In the genomic region with DNA sequence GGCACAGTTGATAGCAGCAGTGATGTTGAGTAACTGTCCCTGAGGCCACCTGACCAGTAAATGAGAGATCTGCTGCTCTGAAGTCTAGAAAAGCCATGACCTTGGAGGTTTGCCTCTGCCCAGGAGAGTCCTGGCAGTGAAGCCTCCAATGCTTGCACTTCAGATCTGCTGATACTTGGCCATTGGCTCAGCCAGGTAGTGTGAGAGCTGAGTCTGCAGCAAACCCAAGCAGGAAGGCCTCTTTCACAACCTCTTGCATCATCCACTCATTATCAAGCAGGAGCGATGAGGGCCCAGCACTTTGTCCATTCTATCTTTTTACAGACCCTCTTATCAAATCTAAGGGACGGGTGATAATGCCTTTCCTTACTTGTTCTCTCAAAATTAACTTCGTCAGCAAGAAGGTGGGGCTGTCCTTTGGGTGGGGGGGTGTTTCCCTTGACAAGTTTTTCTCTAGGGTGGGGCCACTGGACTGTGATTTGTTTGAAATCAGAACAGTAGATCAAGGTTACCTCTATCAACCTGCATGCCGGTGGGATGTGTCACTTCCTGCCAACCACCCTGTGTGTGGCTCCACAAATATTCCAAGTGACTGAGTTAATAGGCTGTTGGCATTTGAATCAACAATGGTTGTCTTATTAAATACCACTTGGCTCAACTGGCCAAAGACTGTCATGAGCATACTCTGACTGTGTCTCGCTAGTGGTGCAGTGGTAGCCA, we compare ENCODE assay signal across 14 mouse cellular contexts. TPM values are rescaled to one million over a fixed set of nuclear protein-coding genes. Genes with fewer than 3 reads are reported as not detected.
DNase-seq lines count a peak whose midpoint lies in the region; ATAC-seq and TF ChIP-seq lines count a peak whose summit lies in the region.
"Had no signal": no experiment of that assay in that cellular context is flagged by ENCODE, and none has a peak within 500 bp of the region (broad histone marks: within the 10 kb centered on the region; RNA-seq: fewer than 3 reads in every experiment).

No protein-coding gene starts in this region.

- no peaks in the 10 kb centered on the region for H3K36me3 ChIP-seq in forebrain, embryonic 11.5 days (ENCODE audit: control insufficient read depth, insufficient read depth, low read length)
- no peaks in the 10 kb centered on the region for H3K36me3 ChIP-seq in forebrain, postnatal 0 days (ENCODE audit: insufficient read depth)
- no peaks in the 10 kb centered on the region for H3K36me3 ChIP-seq in stomach, embryonic 15.5 days
- H3K36me3 ChIP-seq: embryonic facial prominence, embryonic 13.5 days; limb, embryonic 10.5 days; midbrain, embryonic 15.5 days had no signal

- H3K27ac ChIP-seq in forebrain, embryonic 11.5 days (ENCODE audit: low read depth, low read length), result no peak overlapping the region
- H3K27ac ChIP-seq in forebrain, postnatal 0 days (ENCODE audit: low read depth, low read length), result no peak overlapping the region
- H3K27ac ChIP-seq in stomach, embryonic 15.5 days, result peak overlapping the region; percentile 32; the same call in 1 of the 2 replicates
- H3K27ac ChIP-seq: embryonic facial prominence, embryonic 13.5 days; hindbrain, embryonic 14.5 days; limb, embryonic 10.5 days; midbrain, embryonic 15.5 days had no signal

- no peak for ATAC-seq in forebrain, embryonic 11.5 days (replicated peaks; ENCODE audit: low FRiP score)
- ATAC-seq in forebrain, postnatal 0 days, result no peak
- peak; percentile 40 for ATAC-seq in granulocyte monocyte progenitor cell, adult 5-6 weeks (replicated peaks; ENCODE audit: poor library complexity, severe bottlenecking)
- peak; percentile 31; the same call in 1 of the 2 replicates for ATAC-seq in stomach, embryonic 15.5 days (ENCODE audit: insufficient read depth, low FRiP score, low read depth)
- ATAC-seq: midbrain, embryonic 15.5 days had no signal

- H3K9ac ChIP-seq in forebrain, embryonic 11.5 days (ENCODE audit: low read length), result no peak overlapping the region
- no peak overlapping the region for H3K9ac ChIP-seq in forebrain, postnatal 0 days
- H3K9ac ChIP-seq in stomach, embryonic 15.5 days, result no peak overlapping the region
- H3K9ac ChIP-seq: embryonic facial prominence, embryonic 13.5 days; hindbrain, embryonic 14.5 days; midbrain, embryonic 15.5 days had no signal

- 92% methylated on average over 5 of the region's 5 CpGs for WGBS in forebrain, embryonic 11.5 days
- WGBS in forebrain, postnatal 0 days, result 91% methylated on average over 5 of the region's 5 CpGs
- 66% methylated on average over 5 of the region's 5 CpGs for WGBS in stomach, embryonic 15.5 days

- no peak overlapping the region for H3K4me2 ChIP-seq in forebrain, embryonic 11.5 days (ENCODE audit: low read depth, low read length, severe bottlenecking)
- H3K4me2 ChIP-seq in forebrain, postnatal 0 days (ENCODE audit: low read depth), result no peak overlapping the region
- H3K4me2 ChIP-seq in stomach, embryonic 15.5 days, result no peak overlapping the region
- H3K4me2 ChIP-seq: embryonic facial prominence, embryonic 13.5 days; heart, embryonic 11.5 days; hindbrain, embryonic 14.5 days; midbrain, embryonic 15.5 days had no signal

- peaks cover 6% of the 10 kb centered on the region; the same call in 1 of the 2 replicates for H3K4me1 ChIP-seq in forebrain, embryonic 11.5 days (replicated peaks; ENCODE audit: control insufficient read depth, insufficient read depth, low read length)
- no peaks in the 10 kb centered on the region for H3K4me1 ChIP-seq in forebrain, postnatal 0 days (ENCODE audit: insufficient read depth)
- H3K4me1 ChIP-seq in stomach, embryonic 15.5 days, result peaks cover 8% of the 10 kb centered on the region; the same call in 1 of the 2 replicates

- no peak overlapping the region for H3K4me3 ChIP-seq in forebrain, embryonic 11.5 days (ENCODE audit: low read depth, low read length)
- H3K4me3 ChIP-seq in forebrain, postnatal 0 days (ENCODE audit: low read depth, low read length), result no peak overlapping the region
- H3K4me3 ChIP-seq in stomach, embryonic 15.5 days (replicated peaks), result no peak overlapping the region
- H3K4me3 ChIP-seq: embryonic facial prominence, embryonic 13.5 days; limb, embryonic 10.5 days; midbrain, embryonic 15.5 days had no signal

- H3K27me3 ChIP-seq in forebrain, embryonic 11.5 days (ENCODE audit: control insufficient read depth, insufficient read depth, low read length), result no peaks in the 10 kb centered on the region
- H3K27me3 ChIP-seq in forebrain, postnatal 0 days (ENCODE audit: insufficient read depth, low read length), result no peaks in the 10 kb centered on the region
- H3K27me3 ChIP-seq in stomach, embryonic 15.5 days (replicated peaks), result no peaks in the 10 kb centered on the region
- H3K27me3 ChIP-seq: embryonic facial prominence, embryonic 13.5 days; midbrain, embryonic 15.5 days had no signal

- H3K9me3 ChIP-seq in forebrain, embryonic 11.5 days (ENCODE audit: control insufficient read depth, low read length), result no peaks in the 10 kb centered on the region
- no peaks in the 10 kb centered on the region for H3K9me3 ChIP-seq in forebrain, postnatal 0 days (ENCODE audit: low read length)
- no peaks in the 10 kb centered on the region for H3K9me3 ChIP-seq in stomach, embryonic 15.5 days
- H3K9me3 ChIP-seq: embryonic facial prominence, embryonic 13.5 days; limb, embryonic 10.5 days; midbrain, embryonic 15.5 days had no signal

- TF ChIP-seq CTCF in forebrain, postnatal 0 days (IDR thresholded peaks at IDR 0.05; ENCODE audit: low read depth), result no peak

- DNase-seq in forebrain, embryonic 11.5 days (ENCODE audit: low spot score), result peak; percentile 7
- no peak for DNase-seq in forebrain, postnatal 0 days
- DNase-seq in lung, adult 18-20 months, result peak; percentile 72 to 86
- no peak for DNase-seq in cerebellum, adult 11 months
- no peak for DNase-seq in spleen, adult 12 weeks (ENCODE audit: low spot score)
- DNase-seq in gastrocnemius, postnatal 4 days (ENCODE audit: low spot score in 2 of 2), result no peak
- DNase-seq: kidney, postnatal 4 days had no signal

RNA-seq across cellular contexts. Expression of a gene that starts 6.1 kb away (rescaled TPM):
- polyA plus RNA-seq in forebrain, embryonic 11.5 days (2014; fragmentation: Nextera tagmentation; extraction: Ambion mirVana), result 19.7 and 20.9 TPM in 2 replicates
- total RNA-seq in forebrain, postnatal 0 days (2014; rRNA removed), result 15.9 and 22.7 TPM in 2 replicates
- polyA plus RNA-seq in forebrain, postnatal 0 days (2015; fragmentation: Nextera tagmentation; extraction: Ambion mirVana), result 16.4 and 16.6 TPM in 2 replicates
- 68.6 and 120 TPM in 2 replicates for total RNA-seq in granulocyte monocyte progenitor cell, adult 5-6 weeks (2014; fragmentation: Nextera tagmentation)
- 127 and 204 TPM in 2 replicates for total RNA-seq in granulocyte monocyte progenitor cell, adult 5-6 weeks (2017)
- polyA plus RNA-seq in stomach, embryonic 15.5 days (2015; fragmentation: Nextera tagmentation; extraction: Ambion mirVana), result 115 and 116 TPM in 2 replicates
- total RNA-seq in gastrocnemius, postnatal 4 days (2021), result 10 to 100 TPM; 12.0 to 12.4 TPM

RNA-seq across cellular contexts. Expression of a gene that starts 16.8 kb away (rescaled TPM):
- not detected in 2 replicates for polyA plus RNA-seq in forebrain, embryonic 11.5 days (2014; fragmentation: Nextera tagmentation; extraction: Ambion mirVana)
- 0.08 and 0.14 TPM in 2 replicates for total RNA-seq in forebrain, postnatal 0 days (2014; rRNA removed)
- 0.22 and 0.31 TPM in 2 replicates for polyA plus RNA-seq in forebrain, postnatal 0 days (2015; fragmentation: Nextera tagmentation; extraction: Ambion mirVana)
- total RNA-seq in granulocyte monocyte progenitor cell, adult 5-6 weeks (2014; fragmentation: Nextera tagmentation), result not detected in 2 replicates
- not detected in 2 replicates for total RNA-seq in granulocyte monocyte progenitor cell, adult 5-6 weeks (2017)
- 0.05 and 0.08 TPM in 2 replicates for polyA plus RNA-seq in stomach, embryonic 15.5 days (2015; fragmentation: Nextera tagmentation; extraction: Ambion mirVana)
- total RNA-seq in gastrocnemius, postnatal 4 days (2021), result under 1 TPM in 1 of 2 experiments, not detected in 1; 0.10 TPM
- polyA plus RNA-seq: heart, embryonic 11.5 days; limb, embryonic 10.5 days; midbrain, embryonic 15.5 days had no signal

RNA-seq across cellular contexts. Expression of a gene that starts 58.0 kb away (rescaled TPM):
- polyA plus RNA-seq in forebrain, embryonic 11.5 days (2014; fragmentation: Nextera tagmentation; extraction: Ambion mirVana), result 117 and 126 TPM in 2 replicates
- total RNA-seq in forebrain, postnatal 0 days (2014; rRNA removed), result 35.2 and 39.4 TPM in 2 replicates
- 32.8 and 48.0 TPM in 2 replicates for polyA plus RNA-seq in forebrain, postnatal 0 days (2015; fragmentation: Nextera tagmentation; extraction: Ambion mirVana)
- 58.5 and 59.7 TPM in 2 replicates for total RNA-seq in granulocyte monocyte progenitor cell, adult 5-6 weeks (2014; fragmentation: Nextera tagmentation)
- total RNA-seq in granulocyte monocyte progenitor cell, adult 5-6 weeks (2017), result 55.1 and 67.3 TPM in 2 replicates
- 96.1 and 96.8 TPM in 2 replicates for polyA plus RNA-seq in stomach, embryonic 15.5 days (2015; fragmentation: Nextera tagmentation; extraction: Ambion mirVana)
- 10 to 100 TPM; 27.8 to 30.8 TPM for total RNA-seq in gastrocnemius, postnatal 4 days (2021)

RNA-seq across cellular contexts. Expression of a gene that starts 58.3 kb away (rescaled TPM):
- 24.1 and 28.4 TPM in 2 replicates for polyA plus RNA-seq in forebrain, embryonic 11.5 days (2014; fragmentation: Nextera tagmentation; extraction: Ambion mirVana)
- total RNA-seq in forebrain, postnatal 0 days (2014; rRNA removed), result 36.6 and 43.7 TPM in 2 replicates
- 21.9 and 27.5 TPM in 2 replicates for polyA plus RNA-seq in forebrain, postnatal 0 days (2015; fragmentation: Nextera tagmentation; extraction: Ambion mirVana)
- total RNA-seq in granulocyte monocyte progenitor cell, adult 5-6 weeks (2014; fragmentation: Nextera tagmentation), result 30.8 and 34.4 TPM in 2 replicates
- 29.7 and 31.2 TPM in 2 replicates for total RNA-seq in granulocyte monocyte progenitor cell, adult 5-6 weeks (2017)
- polyA plus RNA-seq in stomach, embryonic 15.5 days (2015; fragmentation: Nextera tagmentation; extraction: Ambion mirVana), result 23.5 and 26.4 TPM in 2 replicates
- 10 to 100 TPM; 18.5 to 21.4 TPM for total RNA-seq in gastrocnemius, postnatal 4 days (2021)

Comparison
In these comparisons a context has a peak if more than half of its experiments do, and no peak if none do; other contexts are left out.
1. DNase-seq: peak in forebrain, embryonic 11.5 days (single experiment) and lung, adult 18-20 months (2 of 2); none in forebrain, postnatal 0 days (single experiment), cerebellum, adult 11 months (single experiment), spleen, adult 12 weeks (single experiment) and gastrocnemius, postnatal 4 days (0 of 2).
2. ATAC-seq: peak in granulocyte monocyte progenitor cell, adult 5-6 weeks (single experiment) and stomach, embryonic 15.5 days (single experiment); none in forebrain, embryonic 11.5 days (single experiment) and forebrain, postnatal 0 days (single experiment).